Mouse (Mus musculus) adrenal gland, postnatal 25 days (tissue): Measurements from ENCODE around the gene Epb42. TPM values are rescaled to one million over a fixed set of nuclear protein-coding genes. Genes with fewer than 3 reads are reported as not detected.

Experiments
- microRNA-seq, 2 experiments: library from miRNA; unstranded; fragments of <30 nt; microRNA quantifications; one replicate each; pipeline ENCODE4 v1.2.0; 2021
- total RNA-seq: library from RNA; stranded (reverse); gene quantifications from 2 replicates; pipeline ENCODE4 v1.2.3, GENCODE M21; 2021

Gene Epb42
- total RNA-seq, 1 experiment from 2014 or later = not detected

Small RNAs within 50 kb of the gene (microRNA-seq; reads per million reads assigned to microRNA genes)
- 0 reads per million in 2 experiments for gene Gm44325

Other genes with a start within 250 kb of the Epb42 start
- gene Cdan1, start 186.9 kb downstream of the Epb42 start, total RNA-seq = 29.0 and 30.4 TPM in 2 replicates
- gene Ttbk2, start 186.5 kb downstream of the Epb42 start, total RNA-seq = 6.3 and 15.1 TPM in 2 replicates
- 27.7 and 40.6 TPM in 2 replicates for gene Ubr1, start 66.4 kb downstream of the Epb42 start, total RNA-seq
- 26.7 and 27.9 TPM in 2 replicates for gene Tmem62, start 60.1 kb downstream of the Epb42 start, total RNA-seq
- gene Ccndbp1, start 28.7 kb downstream of the Epb42 start, total RNA-seq = 48.2 and 51.3 TPM in 2 replicates
- gene Tgm5, start 48.8 kb upstream of the Epb42 start, total RNA-seq = not detected in 2 replicates
- gene Tgm7, start 72.7 kb upstream of the Epb42 start, total RNA-seq = not detected in 2 replicates
- 19.4 and 21.5 TPM in 2 replicates for gene Adal, start 103.4 kb upstream of the Epb42 start, total RNA-seq
- 11.4 and 12.3 TPM in 2 replicates for gene Lcmt2, start 103.6 kb upstream of the Epb42 start, total RNA-seq
- gene Tubgcp4, start 133.6 kb upstream of the Epb42 start, total RNA-seq = 47.1 and 56.7 TPM in 2 replicates
- gene Zscan29, start 134.1 kb upstream of the Epb42 start, total RNA-seq = 20.7 and 22.9 TPM in 2 replicates
- gene Trp53bp1, start 234.3 kb upstream of the Epb42 start, total RNA-seq = 82.8 and 89.4 TPM in 2 replicates